Mouse (Mus musculus): ENCODE results near the gene C1qa.

DNA sequence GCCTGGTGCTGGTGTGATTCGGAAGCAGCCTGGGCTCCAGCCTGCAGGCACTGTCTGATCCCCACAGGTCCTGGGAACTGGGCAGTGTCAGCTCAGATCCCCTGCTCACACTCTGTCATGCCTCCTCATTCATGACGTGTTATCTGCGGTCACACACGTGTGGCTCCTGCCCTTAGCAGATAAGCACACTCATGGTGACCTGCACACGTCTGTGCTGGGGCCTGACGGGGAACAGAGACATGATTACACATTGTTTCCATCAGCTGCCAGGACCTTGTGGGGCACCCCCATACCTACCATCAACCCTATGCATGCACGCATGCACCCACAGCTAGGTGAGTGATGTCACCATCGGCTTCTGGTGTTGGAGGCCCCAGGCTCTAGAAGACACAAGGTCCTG, 31.9 kb upstream of the C1qa start:
- TF ChIP-seq CTCF (conservative IDR thresholded peaks at IDR 0.05; ENCODE audit: low read length) (no peak), NANOG (IDR thresholded peaks at IDR 0.05; ENCODE audit: borderline replicate concordance, low read length) (no peak)

Measured in E14TG2a.4 (cell line).